Mouse (Mus musculus): Measurements from ENCODE around the gene Plch1.
A peak's percentile ranks its signal among the peaks of the same experiment; 100 is the strongest.

Plch1 gene

DNA sequence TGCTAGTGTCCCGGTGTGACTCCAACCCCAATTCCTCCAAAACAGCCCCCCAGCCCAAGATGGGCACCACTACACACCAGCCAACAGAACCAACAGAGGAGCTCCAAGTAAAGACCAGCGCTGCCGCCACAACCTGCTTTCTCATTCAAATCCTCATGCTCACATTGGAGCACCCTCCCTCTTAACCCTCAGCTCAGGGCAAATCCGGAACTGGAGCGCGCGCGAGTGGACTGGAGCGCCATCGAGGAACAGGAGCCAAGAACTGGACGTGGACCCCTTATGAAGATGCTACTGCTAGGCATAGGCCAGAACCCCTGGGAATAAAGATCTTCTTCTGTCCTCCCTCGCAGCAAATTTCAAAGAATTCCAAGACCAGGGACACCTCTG, at the start of gene Plch1:
TSS of gene Plch1 (minus strand) at position 164 of the 387 bp plus-strand sequence.
- DNase-seq (ENCODE audit: low read depth, low spot score) = no peak

DNA sequence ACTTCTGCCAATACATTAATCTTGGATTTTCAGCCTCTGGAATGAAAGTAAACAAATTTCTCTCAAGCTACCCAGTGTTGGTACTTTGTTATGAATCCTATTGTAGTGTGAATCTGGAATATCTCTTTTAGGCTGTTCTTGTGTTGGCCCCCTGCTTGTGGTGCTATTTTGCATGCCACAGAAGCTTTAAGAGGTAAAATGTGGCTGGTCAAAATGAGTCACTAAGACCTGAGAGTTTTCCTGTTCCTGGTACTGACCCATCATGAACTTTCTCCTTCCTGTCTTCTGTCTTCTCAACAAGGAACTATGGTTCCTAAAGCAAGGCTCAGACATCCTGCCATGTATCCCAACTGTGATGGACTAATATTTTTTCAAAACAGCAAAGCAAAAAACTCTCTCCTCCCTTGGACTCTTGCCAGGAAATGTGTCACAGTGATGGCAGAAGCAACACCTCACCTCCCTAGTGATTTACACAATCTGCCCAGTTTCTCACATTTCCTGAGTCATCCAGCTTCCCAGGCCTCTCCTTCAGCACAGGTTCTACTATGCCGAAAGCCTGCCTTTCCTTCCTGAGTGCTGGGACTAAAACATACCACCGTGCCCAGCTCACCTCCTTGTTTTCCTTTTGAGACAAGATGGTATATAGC, 42.1 kb upstream of the Plch1 start:
- DNase-seq (ENCODE audit: low read depth, low spot score) = peak; percentile 28

DNA sequence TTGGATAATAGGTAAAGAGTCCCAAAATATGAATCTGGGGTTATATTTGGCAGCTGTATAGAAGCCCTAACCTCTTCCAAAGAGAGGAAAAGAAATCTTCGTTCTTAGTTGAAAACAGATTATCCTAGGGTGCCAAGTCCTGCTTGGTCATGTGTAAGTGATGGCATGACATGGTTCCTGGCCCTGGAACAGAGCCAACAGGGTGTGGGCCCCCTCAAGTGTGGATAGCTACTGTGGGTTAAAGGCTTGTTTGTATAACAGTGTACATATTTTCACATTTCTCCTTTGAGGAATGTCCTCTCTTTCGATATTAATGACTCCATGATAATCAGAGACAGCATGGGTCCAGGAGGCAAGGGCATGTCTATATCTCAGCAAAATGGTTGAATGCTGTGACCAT, 39.7 kb upstream of the Plch1 start:
- no peak for DNase-seq (ENCODE audit: low read depth, low spot score)

GRCm38 (mm10) chr3:63928878-63929859, 29.9 kb upstream of the Plch1 start, which contains the start of gene E130311K13Rik:
E130311K13Rik (minus strand) TSS chr3:63929472.
- peak; percentile 73 for DNase-seq (ENCODE audit: low read depth, low spot score)

- DNase-seq (ENCODE audit: low read depth, low spot score) = no peak
Measured at GRCm38 (mm10) chr3:63919634-63920033, 20.4 kb upstream of the Plch1 start.

DNA sequence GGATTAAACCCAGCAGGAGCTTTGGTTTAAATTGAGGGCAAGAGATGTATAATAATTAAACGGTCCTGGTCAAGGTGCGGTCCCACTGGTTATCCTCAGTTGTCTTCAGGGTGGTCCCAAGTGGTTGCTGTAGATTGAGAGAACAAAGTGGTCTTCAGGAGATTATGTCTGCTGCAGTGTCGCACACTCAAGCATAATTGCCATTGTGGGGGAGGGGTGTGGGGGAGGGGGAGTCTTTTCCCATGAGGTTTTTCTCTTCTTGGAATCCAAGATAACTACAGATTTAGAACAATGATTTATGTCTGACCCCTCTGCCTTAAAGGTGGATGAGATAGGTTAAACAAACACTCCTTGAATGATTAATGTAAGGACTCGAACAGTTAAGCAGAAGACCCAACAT, 11.0 kb upstream of the Plch1 start:
- no peak for DNase-seq (ENCODE audit: low read depth, low spot score)

- DNase-seq (ENCODE audit: low read depth, low spot score) = no peak
Measured at GRCm38 (mm10) chr3:63905241-63905640, 6.0 kb upstream of the Plch1 start.

GRCm38 (mm10) chr3:63904157-63904556, 4.9 kb upstream of the Plch1 start:
- DNase-seq (ENCODE audit: low read depth, low spot score) = no peak

GRCm38 (mm10) chr3:63900021-63900571, 824 bp upstream of the Plch1 start:
- no peak for DNase-seq (ENCODE audit: low read depth, low spot score)

DNA sequence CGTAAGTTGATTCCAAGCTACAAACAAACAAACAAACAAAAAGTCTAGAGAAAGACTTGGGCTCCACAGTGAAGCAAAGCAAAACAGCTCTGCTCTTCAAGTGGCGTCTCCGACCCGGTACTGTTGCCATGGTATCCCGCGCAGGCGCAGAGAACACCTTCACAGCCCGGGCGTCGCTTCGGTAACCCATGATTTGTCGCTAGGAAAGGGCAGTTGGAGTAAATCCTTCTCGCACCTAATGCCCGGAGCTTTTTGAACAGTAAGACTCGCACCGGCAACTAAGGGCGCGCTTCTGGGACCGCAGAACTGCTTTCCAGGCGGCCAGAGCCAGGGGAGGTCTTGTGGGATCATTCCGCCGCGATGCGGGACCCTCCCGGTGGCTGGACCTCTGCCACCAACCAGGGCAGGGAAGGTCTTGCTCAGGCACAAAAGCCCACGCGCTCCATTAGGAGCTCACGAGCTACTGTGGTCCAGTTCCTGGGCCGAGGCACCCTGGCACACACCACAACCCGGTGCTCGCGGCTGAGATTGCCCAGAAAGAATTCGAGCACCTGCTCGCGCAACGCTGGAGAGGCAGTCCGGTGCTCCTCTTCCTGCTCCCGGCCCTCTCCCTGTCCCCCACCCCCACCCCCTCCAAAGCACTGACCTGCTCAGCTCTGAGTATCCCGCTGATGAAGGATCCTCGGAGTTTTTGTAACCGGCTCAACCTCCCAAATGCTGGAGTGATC, 527 bp downstream of the Plch1 start:
- DNase-seq (ENCODE audit: low read depth, low spot score) = peak; percentile 26

DNA sequence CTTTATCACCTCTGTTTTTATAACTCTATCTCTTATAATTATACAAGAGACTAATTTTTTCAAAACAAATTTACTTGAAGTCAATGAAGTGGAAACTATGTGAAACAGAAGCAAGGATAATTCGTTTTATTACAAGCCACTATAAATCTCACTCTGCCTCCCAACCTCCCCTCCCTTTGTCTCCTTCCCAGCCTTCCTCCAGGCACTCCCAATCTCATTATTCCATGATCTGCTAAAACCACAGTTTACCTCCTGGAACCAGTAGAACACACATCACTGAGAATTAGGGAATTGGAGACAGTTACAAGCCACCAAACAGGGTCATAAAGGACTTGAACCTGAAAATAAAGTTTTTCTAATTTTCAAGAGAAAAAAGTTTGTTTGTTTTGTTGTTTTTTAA, 2.1 kb downstream of the Plch1 start:
- DNase-seq (ENCODE audit: low read depth, low spot score) = no peak

DNA sequence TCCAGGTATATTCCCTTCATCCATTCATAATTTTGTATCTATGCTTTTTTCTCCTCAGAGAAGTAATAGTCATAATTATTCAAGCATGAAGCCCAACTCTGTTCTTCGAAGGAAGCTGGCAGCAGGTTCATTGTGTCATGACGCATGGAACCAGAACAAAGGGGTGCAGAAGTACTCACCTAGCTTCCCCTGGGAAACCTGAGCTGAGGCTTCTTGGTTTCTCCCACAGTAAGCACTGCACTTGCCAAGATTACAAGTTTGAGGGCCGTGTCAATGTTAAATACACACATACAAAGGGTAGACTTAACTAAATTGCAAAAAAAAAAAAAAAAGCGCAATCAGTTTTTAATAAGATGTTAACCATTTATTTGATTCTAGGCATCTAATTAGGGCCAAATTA, 3.0 kb downstream of the Plch1 start:
- no peak for DNase-seq (ENCODE audit: low read depth, low spot score)

- no peak for DNase-seq (ENCODE audit: low read depth, low spot score)
Measured at GRCm38 (mm10) chr3:63895786-63896185, 3.5 kb downstream of the Plch1 start.

DNA sequence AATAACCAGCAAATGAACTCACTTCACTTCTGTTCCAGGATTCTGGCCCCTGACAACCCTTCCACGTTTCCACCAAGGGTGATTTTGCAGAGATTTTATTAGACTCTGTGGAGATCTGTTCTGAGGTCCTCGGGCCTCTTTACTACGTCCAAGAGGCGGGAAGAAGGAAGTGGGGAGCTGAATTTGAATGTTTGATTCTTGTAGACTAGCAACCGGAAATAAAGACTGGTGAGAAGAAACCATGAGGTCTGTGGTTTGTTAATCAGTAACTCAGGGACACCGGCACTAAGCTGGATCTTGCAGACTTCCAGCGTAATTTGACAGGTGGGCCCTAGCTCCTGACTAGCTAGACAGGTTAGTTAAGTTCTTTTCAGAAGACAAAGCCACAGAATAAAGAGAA, 5.6 kb downstream of the Plch1 start:
- DNase-seq (ENCODE audit: low read depth, low spot score) = no peak

DNA sequence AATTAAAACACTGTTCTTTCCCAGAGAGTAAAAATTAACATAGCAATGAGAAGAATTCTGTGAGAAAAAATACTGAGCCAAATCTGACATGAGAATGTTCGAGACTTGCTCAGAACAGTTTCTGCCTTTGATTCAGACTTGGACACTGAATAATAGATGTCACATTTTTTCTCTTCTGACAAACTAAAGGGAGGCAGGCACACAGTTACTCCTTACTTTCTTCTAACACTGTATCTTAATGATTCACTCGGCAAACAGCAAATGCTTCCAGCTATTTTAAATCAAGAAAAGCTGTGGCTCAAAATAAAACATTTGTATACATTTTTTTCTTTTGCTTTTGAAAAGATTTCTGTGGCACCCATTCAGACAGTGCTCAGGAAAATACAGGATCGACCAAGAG, 7.1 kb downstream of the Plch1 start:
- DNase-seq (ENCODE audit: low read depth, low spot score) = no peak

- DNase-seq (ENCODE audit: low read depth, low spot score) = no peak
Measured at GRCm38 (mm10) chr3:63881065-63881464, 18.2 kb downstream of the Plch1 start.

DNA sequence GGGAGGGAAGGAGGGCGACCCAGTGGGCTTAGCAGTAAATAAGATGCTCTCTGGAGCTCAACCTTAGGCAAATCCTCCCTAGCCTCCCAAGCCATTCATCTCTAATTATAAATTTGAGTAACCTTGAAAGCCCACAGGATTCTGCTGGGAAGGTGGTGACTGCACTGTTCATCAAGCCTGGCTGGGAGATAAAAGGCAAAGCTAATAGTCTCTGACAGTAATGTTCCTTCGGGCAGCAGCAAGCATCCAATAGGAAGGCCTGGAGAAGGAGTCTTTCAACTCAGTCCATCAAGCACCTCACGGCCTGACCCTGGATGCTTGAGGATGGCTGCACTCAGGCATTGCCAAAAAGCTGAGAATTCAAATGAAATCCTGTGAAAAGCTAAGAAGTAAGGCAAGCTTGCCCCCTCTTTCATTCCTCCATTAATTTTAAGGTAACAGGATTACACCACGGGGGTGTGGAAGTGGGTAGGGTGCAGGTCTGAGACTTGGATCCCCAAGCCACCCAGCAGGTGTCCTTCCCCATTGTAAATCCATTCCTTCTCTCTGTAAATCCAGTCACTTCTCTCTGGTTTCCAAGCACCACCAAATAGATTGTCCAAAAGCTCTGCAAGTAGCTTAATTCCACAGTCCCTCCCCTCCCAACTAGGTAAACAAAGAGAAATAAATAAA, 20.1 kb downstream of the Plch1 start:
- DNase-seq (ENCODE audit: low read depth, low spot score) = no peak

DNA sequence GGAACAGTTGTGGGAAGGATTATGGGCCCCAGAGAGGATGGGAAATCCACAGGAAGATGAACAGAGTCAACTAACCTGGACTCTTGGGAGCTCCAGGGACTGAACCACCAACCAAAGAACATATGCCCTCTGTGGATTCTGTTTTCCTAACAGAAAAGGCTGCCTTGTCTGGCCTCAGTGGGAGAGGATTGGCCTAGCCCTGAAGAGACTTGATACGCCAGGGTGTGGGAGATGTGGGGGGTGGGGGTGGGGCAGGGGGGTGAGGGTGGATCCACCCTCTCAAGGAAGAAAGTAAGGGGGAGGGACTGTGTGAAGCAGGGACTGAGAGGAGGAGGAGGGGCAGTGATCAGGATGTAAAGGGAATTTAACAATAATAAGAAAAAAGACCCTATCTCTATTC, 26.5 kb downstream of the Plch1 start:
- no peak for DNase-seq (ENCODE audit: low read depth, low spot score)

DNA sequence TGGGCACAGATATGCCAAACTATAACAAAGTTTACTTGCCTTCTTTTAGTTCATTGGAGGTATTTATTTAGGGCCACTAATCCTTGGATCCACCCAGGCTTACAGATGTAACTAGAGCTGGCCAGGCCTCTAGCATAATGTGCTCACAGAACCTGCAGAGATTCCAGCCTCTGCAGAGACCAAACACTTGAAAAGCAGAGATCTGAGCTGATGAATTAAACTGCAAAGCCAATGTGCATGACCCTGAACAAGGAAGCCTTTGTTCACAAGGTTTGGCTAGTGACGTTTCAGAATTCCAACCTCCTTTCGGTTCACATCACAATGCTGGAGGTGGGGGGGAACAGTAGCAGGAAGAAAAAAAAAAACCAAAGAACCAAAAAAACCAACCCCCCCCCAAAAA, 28.0 kb downstream of the Plch1 start:
- no peak for DNase-seq (ENCODE audit: low read depth, low spot score)

- DNase-seq (ENCODE audit: low read depth, low spot score) = no peak
Measured at GRCm38 (mm10) chr3:63868285-63868684, 31.0 kb downstream of the Plch1 start.

DNA sequence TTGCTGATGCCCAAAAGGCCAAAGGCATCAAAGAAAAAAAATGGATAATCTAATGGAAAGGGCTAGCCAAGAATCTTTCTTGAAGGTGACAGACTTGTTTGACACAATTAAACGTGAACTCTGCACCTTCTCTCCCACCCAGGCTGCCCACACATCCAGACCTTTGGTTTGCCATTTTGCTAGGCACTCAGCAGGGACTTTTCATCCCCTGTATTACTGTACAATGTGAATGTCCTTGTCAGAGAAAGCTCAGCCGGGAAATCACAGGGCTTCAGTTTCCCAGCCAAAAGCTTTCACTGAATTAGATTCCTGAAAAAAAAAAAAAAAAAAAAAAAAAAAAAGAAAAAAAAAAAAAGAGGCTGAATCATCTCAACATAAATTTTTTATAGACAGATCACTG, 34.2 kb downstream of the Plch1 start:
- DNase-seq (ENCODE audit: low read depth, low spot score) = no peak

Measured in skeletal muscle tissue, adult 2 months (tissue).